Mouse (Mus musculus) left cerebral cortex, adult 18-20 months (tissue): Measurements from ENCODE around the gene P3h1. TPM values are rescaled to one million over a fixed set of nuclear protein-coding genes. Genes with fewer than 3 reads are reported as not detected.
A peak's percentile ranks its signal among the peaks of the same experiment; 100 is the strongest.
"Not testable (repeated sequence)": the region's sequence is repeated elsewhere in the genome, so short reads cannot be mapped to it uniquely, and the experiment has no call there.

Experiments
- DNase-seq, 2 experiments: peaks; one replicate each; pipeline ENCODE4 v3.0.0; 2021 to 2022; ENCODE audit warnings: low spot score in 2 of 2, mixed read lengths in 1 of 2
- total RNA-seq, 2 experiments: library from RNA; stranded (reverse); gene quantifications; 2 replicates each; pipeline ENCODE4 v1.2.3; 2021

The P3h1 gene
- total RNA-seq, 2 experiments from 2014 or later, result 7.6 to 7.8 TPM

GRCm38 (mm10) chr4:119266606-119267005, 33.9 kb downstream of the P3h1 start:
- DNase-seq, result no peak

GRCm38 (mm10) chr4:119274627-119275026, 41.9 kb downstream of the P3h1 start:
- no peak for DNase-seq

GRCm38 (mm10) chr4:119275226-119275625, 42.5 kb downstream of the P3h1 start:
- DNase-seq, result no peak

DNA sequence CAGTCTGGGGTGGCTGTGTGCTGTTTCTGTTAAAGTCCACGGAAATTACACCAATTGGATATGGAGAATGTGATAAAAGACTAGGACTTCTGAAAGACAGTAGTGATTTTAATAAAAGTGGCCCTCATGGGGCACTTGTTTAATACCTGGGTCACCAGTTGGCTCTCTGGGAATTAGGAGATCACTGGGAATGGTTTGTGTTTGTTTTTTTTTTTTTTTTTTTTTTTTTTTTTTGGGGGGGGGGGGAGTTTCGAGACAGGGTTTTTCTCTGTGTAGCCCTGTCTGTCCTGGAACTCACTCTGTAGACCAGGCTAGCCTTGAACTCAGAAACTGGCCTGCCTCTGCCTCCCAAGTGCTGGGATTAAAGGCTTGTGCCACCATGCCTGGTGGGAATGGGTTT, 43.0 kb downstream of the P3h1 start:
- no peak for DNase-seq

GRCm38 (mm10) chr4:119278784-119279183, 46.1 kb downstream of the P3h1 start:
- not testable (repeated sequence) for DNase-seq

- no peak for DNase-seq
Observed at GRCm38 (mm10) chr4:119284861-119285260, 52.1 kb downstream of the P3h1 start.

DNA sequence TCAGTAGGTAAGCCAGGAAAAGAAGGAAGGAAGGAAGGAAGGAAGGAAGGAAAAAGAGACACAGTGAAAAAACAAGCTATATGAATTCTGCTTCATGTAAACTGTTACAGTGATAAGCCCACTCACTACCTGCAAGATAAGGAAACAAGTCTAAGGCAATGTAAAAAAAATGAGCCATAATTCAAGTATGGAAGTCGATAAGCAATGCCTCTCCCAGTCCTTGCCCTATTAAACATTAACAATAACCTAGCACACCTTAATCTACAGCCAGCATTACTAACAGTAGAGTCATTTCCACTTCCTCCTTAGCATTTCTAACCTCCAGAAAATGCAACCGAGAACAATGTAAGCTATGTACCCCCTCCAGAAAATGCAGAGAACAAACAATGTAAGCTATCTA, 52.6 kb downstream of the P3h1 start:
- DNase-seq, result no peak

GRCm38 (mm10) chr4:119291921-119292320, 59.2 kb downstream of the P3h1 start:
- no peak for DNase-seq

- peak; percentile 48 to 57 for DNase-seq
Observed at GRCm38 (mm10) chr4:119292771-119293573, 60.3 kb downstream of the P3h1 start.

DNA sequence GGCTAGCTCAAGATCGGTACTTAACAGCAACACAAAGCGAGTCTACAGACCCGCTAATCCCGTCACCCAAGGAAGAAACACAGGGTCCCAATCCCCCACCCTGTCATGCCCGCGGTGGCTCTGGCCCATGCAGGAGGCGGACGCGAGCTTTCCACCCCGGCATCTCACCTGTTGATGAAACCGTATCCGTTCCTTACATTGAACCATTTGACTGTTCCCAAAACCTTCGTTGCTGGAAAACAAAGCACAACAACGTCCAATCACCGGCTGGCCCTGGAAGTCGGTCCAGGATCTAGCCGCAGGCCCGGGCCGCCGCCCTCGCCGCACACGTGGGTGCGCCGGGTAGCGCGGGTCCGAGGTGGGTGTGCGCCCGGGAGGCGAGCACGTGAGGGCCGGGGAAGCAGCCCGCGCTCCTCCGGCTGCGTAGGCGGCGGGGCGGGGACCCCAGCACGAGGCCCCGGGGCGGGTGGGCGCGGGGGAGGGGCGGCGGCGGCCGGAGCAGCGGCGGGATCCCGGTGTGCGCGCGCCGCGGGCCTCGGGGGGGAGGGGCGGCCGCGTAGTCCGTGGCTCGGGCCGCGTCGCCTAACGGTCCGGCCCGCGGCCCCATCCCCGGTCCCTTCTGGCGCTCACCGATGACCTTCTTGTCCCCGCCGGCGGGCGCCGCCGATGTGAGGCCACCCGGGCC, 61.0 kb downstream of the P3h1 start:
- peak; percentile 14 to 31 for DNase-seq

GRCm38 (mm10) chr4:119294415-119295133, 61.9 kb downstream of the P3h1 start, which contains the start of gene Ybx1:
Gene Ybx1, minus strand, starts transcription at chr4:119294604.
- peak; percentile 100 for DNase-seq

DNA sequence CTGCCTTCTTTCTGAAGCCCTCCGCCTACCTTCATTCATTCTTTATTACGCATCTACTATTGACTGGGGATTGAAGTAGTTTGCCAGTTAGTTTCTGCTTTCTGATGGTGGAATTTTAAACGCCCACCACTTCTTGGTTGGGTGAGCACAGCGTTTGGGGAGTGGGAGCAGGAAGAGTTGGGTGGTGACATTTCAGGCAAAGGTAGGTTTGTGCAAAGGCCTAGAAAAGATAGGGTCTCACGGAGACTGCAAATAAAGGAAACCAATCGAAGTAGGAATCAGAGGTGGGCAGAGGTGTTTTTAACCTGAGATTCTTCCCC, 62.4 kb downstream of the P3h1 start:
- DNase-seq, result no peak

DNA sequence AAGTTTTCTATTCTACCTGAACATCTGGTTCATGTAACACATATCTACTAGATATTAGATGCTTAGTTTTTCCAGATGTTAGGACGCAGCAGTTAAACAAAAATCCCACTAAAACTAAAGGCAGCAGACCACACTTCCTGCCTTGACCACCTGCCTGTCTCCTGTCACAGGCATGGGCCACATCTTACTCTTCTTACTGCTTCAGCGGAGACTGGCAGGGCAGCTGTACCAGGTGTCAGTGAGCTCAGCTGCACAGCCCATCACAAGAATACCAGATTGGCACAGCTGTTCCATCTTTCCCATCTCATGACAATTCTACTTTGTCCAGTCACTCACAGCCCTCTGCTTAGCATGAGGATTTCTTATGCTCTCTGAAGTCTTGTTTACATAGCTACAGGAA, 64.6 kb downstream of the P3h1 start:
- DNase-seq, result no peak

Other genes starting within 250 kb of the P3h1 start
- gene Slc2a1, start 124.2 kb upstream of the P3h1 start, total RNA-seq, result 10 to 100 TPM; 75.2 to 91.1 TPM
- gene Zfp691, start 58.7 kb upstream of the P3h1 start, total RNA-seq, result 1 to 10 TPM; 6.2 to 7.5 TPM
- gene Ermap, start 42.9 kb upstream of the P3h1 start, total RNA-seq, result under 1 TPM; 0.40 TPM
- gene Svbp, start 37.6 kb upstream of the P3h1 start, total RNA-seq, result 10 to 100 TPM; 16.2 to 18.8 TPM
- gene Tmem269, start 14.7 kb upstream of the P3h1 start, total RNA-seq, result under 1 TPM; 0.30 to 0.49 TPM
- gene AU022252, start 203 bp upstream of the P3h1 start, total RNA-seq, result 10 to 100 TPM; 25.2 to 29.5 TPM
- under 1 TPM in 1 of 2 experiments, not detected in 1; 0.44 TPM for gene Cldn19, start 22.5 kb downstream of the P3h1 start, total RNA-seq
- gene Ybx1, start 61.7 kb downstream of the P3h1 start, total RNA-seq, result 100 to 1,000 TPM; 178 to 187 TPM
- 10 to 100 TPM; 16.2 to 17.4 TPM for gene Ppih, start 87.6 kb downstream of the P3h1 start, total RNA-seq
- gene Ccdc30, start 182.6 kb downstream of the P3h1 start, total RNA-seq, result 10 to 100 TPM; 18.3 to 18.5 TPM
- gene Ppcs, start 189.5 kb downstream of the P3h1 start, total RNA-seq, result 1 to 10 TPM; 5.5 to 6.1 TPM
- gene Zmynd12, start 189.9 kb downstream of the P3h1 start, total RNA-seq, result under 1 TPM; 0.49 to 0.61 TPM